Mouse (Mus musculus) embryo, embryonic 9.5 days (tissue): Measurements from ENCODE around the gene Npb.
A peak's percentile ranks its signal among the peaks of the same experiment; 100 is the strongest.

ENCODE experiments used
- DNase-seq: peaks from one replicate; pipeline ENCODE4 v3.0.0-alpha.2; 2017; ENCODE audit errors: extremely low spot score

The Npb gene

GRCm38 (mm10) chr11:120615167-120615566 is 6.9 kb downstream of the Npb start:
- DNase-seq, result no peak

GRCm38 (mm10) chr11:120615606-120616203 is 7.4 kb downstream of the Npb start:
- DNase-seq, result no peak

GRCm38 (mm10) chr11:120616617-120617294 is 8.5 kb downstream of the Npb start:
- DNase-seq, result no peak

GRCm38 (mm10) chr11:120617519-120618112 is 9.3 kb downstream of the Npb start, which contains the start of gene Pcyt2:
Pcyt2 (minus strand) TSS chr11:120617936.
- DNase-seq, result peak; percentile 90

GRCm38 (mm10) chr11:120618619-120619535 is 10.6 kb downstream of the Npb start:
- DNase-seq, result no peak

DNA sequence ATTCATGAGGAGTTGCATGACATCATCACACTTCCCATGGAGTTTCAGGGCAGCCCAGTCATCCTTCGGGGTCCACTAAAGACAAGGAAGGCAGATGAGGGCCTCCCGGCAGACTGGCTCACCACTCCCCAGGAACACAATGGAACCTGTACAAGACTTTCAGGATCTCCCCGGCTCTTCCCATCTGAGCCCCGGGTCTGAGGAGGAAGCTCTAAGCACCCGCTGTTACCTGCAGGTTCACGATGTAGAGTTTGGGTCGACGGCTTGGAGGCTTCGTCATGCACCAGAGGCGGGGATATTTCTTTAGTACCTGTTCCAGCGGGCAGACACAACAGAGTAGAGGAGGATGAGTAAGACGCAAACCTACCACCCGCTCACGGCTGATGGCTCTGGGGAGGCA is 11.9 kb downstream of the Npb start:
- DNase-seq, result no peak

- DNase-seq, result no peak
Observed at GRCm38 (mm10) chr11:120622805-120623204, 14.5 kb downstream of the Npb start.

DNA sequence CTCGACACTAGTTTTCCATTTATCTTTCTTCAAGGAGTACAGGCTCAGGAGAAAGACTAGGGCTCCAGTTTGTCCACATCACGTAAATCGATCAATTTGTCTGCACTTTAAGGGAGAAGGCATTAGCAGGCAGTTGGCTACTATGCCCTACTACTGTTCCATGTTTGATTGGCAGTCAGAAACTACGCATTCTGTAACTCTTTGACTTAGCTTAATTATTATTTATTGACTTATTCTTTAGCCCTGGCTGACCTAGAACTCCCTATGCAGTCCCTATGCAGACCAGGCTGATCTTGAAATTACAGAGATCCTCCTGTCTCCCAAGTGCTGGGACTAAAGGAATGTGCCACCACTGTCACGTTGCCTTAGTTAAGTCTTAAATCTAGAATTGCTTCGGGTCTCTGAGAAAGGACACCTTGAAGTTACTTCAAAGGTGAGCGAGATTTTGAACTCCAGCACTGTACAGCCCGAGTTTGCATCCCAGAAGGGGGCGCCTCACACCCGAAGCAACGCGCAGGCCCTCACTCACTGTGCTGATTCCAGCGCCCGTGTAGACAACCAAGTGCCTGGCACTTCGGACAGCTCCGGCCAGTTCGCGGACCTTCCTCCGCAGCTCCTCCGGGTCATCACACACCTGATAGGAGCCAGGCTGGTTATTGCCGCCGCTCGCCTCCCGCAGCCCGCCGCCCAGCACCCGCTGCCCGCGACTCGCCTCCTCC is 15.8 kb downstream of the Npb start:
- peak; percentile 65 for DNase-seq

DNA sequence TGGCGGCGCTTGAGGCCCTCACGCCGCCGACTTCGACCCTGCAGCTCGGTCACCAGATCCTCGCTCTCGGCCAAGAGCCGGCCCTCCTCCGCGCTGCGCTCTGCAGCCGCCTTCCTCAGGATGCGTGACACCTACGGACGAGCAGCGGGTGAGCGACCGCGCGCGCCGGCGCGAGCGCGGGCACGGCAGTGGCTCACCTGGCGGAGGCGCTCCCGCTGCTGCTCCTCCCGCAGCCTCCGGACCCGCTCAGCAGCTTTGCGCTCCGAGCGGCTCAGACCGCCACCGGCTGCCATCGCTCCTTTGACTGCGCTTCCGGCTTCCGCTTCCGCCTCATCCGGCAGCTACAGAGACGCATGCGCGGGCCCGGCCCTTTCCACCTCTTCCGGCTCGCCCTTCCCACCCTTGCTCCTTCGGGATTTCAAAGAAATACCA is 16.4 kb downstream of the Npb start:
- peak; percentile 81 for DNase-seq

DNA sequence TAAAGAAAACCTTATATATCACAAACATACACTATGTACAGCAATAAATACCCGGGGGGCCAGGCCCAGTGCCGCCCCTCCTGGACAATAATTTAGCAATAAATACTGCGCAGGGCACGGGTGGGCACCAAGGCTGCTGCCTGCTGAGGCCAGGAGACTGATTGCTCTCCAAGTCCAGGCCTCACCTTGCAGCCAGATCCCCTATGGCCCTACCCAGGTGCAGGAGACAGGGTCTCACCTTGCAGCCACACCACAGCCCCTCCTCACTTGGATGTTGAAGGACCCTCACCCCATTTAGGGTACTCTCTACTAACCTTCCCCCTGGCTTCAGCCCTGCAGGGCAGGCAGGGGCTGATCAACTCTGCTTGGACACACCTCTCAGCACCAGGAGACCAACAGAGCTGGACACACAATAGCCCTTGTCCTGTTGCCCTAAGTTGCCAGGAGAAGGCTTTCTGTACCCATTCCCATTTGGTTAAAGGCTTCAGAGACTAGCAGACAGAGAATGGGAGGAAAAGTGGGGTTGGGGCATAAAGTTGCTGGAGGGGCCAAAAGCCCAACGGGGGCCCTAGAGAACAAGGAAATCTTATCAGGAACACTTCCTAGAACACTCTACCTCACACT is 17.0 kb downstream of the Npb start, which contains the start of gene Sirt7:
Sirt7 (minus strand) TSS at position 89 of the 624 bp plus-strand sequence.
- no peak for DNase-seq

- DNase-seq, result no peak
Observed at GRCm38 (mm10) chr11:120626785-120627467, 18.6 kb downstream of the Npb start.

DNA sequence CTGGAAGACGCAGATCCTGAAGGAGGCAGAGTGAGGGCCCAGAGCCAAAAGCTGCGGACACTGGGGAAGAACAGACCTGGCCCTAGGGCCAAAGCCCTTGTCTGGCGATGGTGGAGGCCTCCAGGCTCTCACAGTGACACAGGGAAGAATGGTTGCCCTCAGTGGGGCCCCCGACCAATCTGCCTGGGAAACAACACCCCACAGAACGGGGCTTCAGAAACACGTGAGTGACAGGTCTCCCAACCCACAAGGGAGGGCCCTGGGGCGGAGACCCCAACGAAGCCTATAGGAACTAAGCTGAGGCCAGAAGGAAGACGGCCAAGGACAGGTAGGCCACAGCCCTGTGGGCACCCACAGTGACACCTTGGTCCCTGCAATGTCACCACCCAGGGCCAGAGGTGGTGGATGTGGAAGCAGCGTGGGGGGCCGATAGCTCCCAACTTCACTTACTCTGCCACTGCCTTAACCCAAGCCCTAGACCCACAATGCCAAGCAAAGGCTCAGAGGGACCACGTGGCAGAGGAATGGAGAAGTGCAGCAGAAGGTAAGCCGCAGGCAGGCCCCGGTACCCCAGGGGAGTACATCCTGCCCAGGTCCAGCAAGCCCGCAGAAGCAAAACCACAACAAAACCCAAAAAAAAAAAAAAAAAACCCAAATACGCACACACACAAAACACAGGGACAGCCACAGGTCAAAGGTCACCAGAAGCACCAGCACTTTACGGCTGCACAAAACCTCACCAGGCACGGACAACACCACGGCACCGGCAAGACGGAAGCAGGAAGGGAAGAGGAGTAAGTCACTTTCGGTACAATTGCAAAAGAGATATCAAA is 19.4 kb downstream of the Npb start:
- no peak for DNase-seq

- DNase-seq, result no peak
Observed at GRCm38 (mm10) chr11:120628601-120629340, 20.5 kb downstream of the Npb start.

- DNase-seq, result no peak
Observed at GRCm38 (mm10) chr11:120629341-120629730, 21.1 kb downstream of the Npb start.

- no peak for DNase-seq
Observed at GRCm38 (mm10) chr11:120629911-120630310, 21.6 kb downstream of the Npb start.

DNA sequence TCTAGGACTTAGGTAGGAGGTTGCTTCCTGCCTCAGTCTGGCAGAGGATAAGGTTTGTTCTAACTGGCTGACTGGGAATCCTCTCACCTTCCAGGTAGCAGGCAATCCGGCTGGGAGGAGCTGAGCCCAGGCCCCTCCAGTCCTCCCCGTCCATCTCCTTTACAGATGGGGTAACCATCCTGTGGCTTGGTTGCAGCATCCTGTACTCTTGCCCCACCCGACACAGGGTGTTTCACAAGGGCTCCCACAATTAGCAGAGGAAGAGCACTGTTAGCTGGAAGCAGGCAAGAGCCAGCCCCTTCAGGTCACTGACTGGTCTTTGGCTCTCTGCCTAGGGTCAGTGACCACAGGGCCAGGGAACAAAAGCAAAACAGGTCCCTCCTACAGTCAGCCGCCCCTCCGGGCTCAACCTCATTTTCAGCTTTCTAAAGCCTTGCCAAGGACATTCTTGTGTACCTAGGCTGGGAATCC is 22.2 kb downstream of the Npb start:
- no peak for DNase-seq

DNA sequence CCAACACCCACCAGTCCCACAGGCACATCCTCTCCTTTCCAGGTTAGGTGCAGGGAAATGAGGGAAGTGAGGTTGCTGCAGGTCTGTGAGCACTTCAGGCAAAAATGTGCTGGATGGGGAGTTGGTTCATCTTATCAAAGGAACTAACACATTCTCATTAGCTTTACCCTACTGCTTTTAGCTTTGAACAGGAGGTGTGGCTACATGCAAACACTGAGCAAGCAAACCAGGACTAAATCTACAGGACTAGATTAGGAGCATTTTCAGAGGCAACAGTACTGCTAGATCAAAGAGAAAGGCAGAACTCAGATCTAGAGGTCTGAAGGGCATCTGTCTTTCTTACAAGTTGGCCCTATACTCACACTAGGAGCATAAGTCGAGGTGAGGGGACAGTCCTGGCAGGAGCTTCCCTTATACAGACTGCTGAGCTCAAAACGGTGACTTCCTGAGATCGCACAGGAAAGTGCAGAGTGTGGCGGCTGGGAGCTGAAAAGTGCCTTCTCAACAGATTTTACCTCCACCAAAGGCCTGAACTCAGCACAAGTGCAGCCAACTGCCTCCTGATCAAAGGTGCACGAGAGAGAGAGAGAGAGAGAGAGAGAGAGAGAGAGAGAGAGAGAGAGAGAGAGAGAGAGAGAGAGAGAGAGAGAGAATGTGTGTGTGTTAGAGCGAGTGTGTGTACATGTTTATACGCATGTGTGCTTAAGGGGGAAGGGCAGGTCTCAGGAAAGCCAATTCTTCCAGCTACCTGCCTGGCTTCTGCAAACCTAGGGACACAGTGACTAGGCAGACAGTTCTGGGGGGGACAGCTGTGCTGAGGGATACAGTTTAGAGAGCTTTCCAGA is 22.8 kb downstream of the Npb start:
- no peak for DNase-seq
